Mouse (Mus musculus) embryonic fibroblast, embryonic 13.5 days (primary cell): ENCODE measurements around the gene Psmd3.

Experiments
- CTCF ChIP-seq: IDR thresholded peaks from 2 replicates; pipeline ENCODE4 v1.5.1; 2011; ENCODE audit warnings: mild to moderate bottlenecking, control low read depth, low read length, moderate library complexity, borderline replicate concordance; ENCODE audit not compliant: insufficient read depth
- POLR2A ChIP-seq: IDR thresholded peaks from 2 replicates; pipeline ENCODE4 v1.6.1; 2011; ENCODE audit warnings: low read depth, mild to moderate bottlenecking, control low read depth, low read length, moderate library complexity

DNA sequence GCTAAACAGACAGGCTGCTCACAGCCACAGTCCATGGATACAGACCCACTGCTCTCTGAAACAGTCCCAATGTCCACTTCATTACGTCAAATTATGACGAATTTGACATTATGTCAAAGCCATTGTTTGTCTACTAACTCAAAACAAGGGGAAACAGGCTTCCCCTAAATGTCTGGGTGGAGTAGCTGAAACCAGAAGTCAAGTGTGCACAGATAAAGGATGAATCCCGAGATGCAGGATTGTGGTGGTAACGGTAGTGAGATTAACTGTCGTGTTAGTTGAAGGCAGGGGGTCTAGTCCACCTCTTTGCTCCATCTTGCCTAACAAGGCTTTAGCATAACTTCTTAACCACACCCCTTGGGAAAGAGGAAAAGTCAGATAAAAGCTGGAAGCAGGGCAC, 9.9 kb upstream of the Psmd3 start:
- TF ChIP-seq CTCF (no peak), POLR2A (no peak)
